Mouse (Mus musculus) kidney, adult 2 months (tissue): ENCODE data around the gene Ambra1.

Source experiments
- CTCF ChIP-seq: fragments of 200-500 bp; conservative IDR thresholded peaks from 2 replicates; pipeline ENCODE4 v1.5.1; 2011; ENCODE audit warnings: low read depth, mild to moderate bottlenecking, control low read depth, low read length, moderate library complexity, mixed read lengths; ENCODE audit not compliant: insufficient read depth, insufficient read length
- POLR2A ChIP-seq: fragments of 200-500 bp; IDR thresholded peaks from one replicate; pipeline ENCODE4 v1.6.1; 2011; ENCODE audit warnings: low read depth, low read length, control low read depth

GRCm38 (mm10) chr2:91735221-91735620 lies 5.3 kb downstream of the Ambra1 start:
- TF ChIP-seq POLR2A (no peak), CTCF (no peak)
